Mouse (Mus musculus): ENCODE measurements at regions not wholly inside any gene's neighbourhood (a gene's known extent, or its start where the extent isn't known, plus 50 kb on each side); places are given as distances from the start of the nearest gene placed in this dataset.

DNA sequence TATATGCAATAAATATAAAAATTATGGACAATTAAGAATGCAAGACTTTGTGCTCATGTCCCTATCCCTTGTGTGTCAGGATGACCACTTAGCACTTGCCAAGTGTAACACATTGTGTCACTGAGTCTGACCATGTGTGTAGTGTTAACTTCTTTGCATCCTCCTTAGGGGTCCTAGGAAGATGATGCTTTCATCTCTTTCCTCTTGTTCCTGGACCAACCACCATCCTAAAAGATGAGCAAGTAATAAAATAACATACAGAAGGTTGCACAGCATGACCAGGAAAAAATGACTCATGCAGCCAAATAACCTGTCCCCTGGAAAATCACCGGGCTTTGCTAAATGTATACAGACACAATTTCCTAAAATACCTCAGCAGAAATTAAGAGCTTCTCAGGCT, 121.1 kb upstream of the Kcnip4 start:
- DNase-seq (ENCODE audit: low spot score in 2 of 2): no peak

DNA sequence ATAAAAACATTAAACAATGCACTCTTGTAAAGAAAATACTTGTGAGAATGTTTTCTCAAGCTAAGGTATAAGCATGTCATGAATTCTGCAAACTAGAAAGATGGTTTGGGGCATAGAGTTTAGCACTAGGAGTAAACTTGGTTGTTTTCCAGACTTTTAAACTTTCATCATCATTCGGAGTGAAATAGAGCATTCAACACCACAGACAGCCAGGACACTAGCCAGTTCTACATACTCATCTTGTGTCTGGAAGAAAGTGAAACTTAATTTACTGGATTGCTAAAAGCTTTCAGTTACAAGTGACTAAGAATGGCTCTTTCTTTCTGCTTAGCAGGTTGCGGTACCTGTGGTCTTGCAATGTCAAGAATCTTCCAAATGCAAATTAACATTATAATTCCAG, 119.9 kb upstream of the Kcnip4 start:
- DNase-seq (ENCODE audit: low spot score in 2 of 2): no peak

GRCm38 (mm10) chr5:49642439-49642838, 117.7 kb upstream of the Kcnip4 start:
- no peak for DNase-seq (ENCODE audit: low spot score in 2 of 2)

DNA sequence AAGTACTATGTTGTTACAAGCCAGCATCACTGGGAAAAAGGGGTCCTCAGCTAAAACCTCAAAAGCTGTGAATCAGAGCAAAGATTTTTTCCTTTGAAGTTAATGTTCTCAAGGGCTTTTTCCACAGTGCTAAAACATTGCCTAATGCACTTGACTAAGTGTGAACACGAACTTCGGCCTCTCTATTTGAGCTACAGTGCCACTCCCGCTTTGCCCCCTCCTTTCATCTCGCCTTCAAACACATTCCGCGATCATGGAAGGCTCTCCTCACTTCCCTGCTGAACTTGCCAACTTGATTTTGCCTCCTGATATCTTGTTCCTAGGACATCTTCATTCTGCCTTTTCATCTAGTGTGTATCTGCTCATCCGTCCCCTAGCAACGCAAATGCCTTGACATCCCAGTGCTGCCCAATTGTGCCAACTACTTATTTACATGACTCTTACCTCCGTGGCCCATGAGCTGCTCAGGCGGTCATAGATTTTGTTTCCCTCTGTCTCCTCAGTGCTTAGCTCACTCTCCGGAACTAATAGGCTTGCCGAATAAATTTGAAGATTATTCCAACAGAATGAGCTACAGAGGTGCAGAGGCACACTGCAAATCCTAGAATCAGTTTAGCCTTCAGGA, 116.6 kb upstream of the Kcnip4 start:
- DNase-seq (ENCODE audit: low spot score in 2 of 2): no peak

DNA sequence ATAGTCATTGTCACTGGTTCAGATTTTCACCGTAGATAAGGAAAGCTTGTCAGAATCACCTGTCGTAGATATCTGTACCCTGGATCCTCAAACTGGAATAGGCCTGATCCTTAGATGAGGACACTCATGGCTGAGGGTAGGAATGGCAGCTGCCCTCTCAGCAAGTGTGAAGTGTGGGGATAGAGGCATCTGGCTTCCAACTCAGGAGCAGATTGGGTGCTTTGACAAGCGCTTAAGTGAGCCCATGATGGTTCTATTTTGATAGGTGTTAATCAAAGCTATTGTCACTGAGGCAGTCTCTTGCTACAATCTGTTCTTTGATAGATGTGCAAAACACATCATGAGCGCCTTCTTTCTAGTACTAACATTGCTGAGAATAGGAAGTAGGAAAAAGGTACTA, 114.9 kb upstream of the Kcnip4 start:
- peak in 1 of 2 experiments; percentile 40 for DNase-seq (ENCODE audit: low spot score in 2 of 2)

DNA sequence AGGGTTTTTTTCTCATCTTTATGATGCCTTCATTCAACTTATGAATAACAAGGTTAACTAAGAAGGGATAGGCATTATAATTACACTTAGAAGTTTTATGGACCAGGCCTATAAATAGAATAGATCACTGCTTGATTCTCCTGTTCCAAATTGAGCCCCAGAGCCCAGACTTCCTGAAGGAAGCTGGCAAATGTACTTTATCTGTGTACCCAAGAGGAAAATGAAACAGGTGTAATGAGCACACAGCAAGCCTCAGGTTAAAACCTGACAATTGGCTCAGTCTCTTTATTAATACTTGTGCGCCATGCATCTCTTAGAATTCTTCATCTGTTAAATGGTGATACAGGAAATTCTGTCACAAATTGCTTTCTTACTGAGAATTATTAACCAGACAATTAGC, 95.4 kb upstream of the Kcnip4 start:
- DNase-seq (ENCODE audit: low spot score in 2 of 2): no peak

DNA sequence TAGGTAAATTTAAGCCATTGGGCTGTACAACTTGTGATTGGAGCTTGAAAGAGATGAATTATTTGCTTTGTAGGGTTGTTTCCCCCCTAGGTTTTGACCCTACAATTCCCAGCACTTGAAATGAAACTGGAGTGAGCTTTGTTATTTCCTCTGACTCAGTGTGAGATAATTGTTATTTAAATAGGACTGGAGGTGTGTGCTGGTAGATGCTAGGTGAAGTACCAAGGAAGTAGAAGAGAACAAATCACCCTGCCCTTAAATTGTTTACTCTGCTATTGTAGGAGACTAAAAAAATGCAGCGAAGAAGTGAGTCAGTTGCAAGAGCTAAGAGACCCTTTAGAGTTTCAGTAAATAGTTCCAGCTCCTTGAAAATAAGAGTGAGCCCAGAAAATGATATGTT, 82.1 kb upstream of the Kcnip4 start:
- no peak for DNase-seq (ENCODE audit: low spot score in 2 of 2)

- DNase-seq (ENCODE audit: low spot score in 2 of 2): no peak
Measured at GRCm38 (mm10) chr5:49580777-49581176, 56.1 kb upstream of the Kcnip4 start.

GRCm38 (mm10) chr5:49575901-49576300, 51.2 kb upstream of the Kcnip4 start:
- no peak for DNase-seq (ENCODE audit: low spot score in 2 of 2)

All from right cerebral cortex, postnatal 10 days (tissue).